Mouse (Mus musculus) 416B (cell line): ENCODE measurements at regions not wholly inside any gene's neighbourhood (a gene's known extent, or its start where the extent isn't known, plus 50 kb on each side); places are given as distances from the start of the nearest gene placed in this dataset.

Experiments
- DNase-seq: peaks from one replicate; pipeline ENCODE4 v3.0.0; 2011; ENCODE audit warnings: low read depth

DNA sequence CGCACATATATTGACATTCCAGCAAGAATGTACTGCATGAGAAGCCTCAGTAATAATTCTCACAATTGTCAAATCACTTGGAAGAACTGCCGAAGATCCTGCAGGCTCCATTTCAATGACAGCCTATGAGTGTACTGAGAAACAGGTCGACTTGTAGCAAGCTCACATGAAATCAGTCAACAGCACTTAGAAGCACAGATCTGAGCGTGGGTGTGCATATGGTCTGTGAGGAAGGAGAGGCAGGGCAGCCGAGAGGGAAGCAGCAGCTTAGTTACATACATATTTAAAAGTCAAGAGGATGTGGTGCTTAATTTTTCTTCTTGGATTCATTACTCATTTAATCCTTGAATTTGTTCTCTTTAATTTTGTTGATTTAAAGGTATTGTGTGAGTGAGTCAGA, 967.4 kb upstream of the Epha7 start:
- no peak for DNase-seq

DNA sequence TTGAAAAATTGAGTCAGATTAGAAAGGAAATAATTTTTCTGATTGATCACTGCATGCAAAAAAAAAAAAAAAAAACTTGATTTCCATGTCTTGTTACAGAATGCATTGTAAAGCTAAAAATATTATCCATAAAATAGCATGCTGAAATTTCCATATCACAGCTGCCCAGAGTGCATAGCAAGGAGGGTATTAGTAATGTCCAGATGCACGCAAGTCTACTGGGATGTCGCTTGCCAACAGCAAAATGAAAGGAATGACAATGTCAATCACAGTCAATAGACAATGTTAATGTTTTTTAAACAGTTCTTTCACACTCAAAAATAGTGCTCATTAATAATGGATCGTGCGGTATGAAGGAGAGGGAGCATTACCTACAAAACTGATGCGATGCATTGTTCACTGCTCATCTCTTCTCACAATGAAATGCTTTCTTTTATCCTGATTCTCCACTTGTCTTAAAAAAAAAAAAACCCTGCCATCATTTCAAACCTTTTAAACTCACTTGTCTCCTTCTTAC, 966.8 kb upstream of the Epha7 start:
- no peak for DNase-seq

DNA sequence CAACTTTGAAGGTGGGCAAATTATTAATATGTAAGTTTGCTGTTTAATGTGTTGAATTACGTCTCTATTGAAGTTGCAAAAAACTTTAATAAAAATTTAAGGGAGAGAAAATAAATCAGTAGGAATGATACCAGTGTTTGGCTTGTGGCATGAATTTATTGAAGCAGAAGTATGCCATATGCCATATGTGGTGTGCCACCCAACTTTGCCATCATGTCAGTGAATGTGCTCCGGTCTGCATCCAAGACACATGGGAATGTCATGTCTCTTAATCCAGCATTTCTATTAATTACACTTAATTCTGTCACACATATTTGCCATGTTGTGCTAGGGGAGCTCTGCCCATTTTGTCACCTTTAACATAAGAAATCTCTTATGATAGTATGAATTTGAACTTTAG, 956.8 kb upstream of the Epha7 start:
- DNase-seq = no peak

DNA sequence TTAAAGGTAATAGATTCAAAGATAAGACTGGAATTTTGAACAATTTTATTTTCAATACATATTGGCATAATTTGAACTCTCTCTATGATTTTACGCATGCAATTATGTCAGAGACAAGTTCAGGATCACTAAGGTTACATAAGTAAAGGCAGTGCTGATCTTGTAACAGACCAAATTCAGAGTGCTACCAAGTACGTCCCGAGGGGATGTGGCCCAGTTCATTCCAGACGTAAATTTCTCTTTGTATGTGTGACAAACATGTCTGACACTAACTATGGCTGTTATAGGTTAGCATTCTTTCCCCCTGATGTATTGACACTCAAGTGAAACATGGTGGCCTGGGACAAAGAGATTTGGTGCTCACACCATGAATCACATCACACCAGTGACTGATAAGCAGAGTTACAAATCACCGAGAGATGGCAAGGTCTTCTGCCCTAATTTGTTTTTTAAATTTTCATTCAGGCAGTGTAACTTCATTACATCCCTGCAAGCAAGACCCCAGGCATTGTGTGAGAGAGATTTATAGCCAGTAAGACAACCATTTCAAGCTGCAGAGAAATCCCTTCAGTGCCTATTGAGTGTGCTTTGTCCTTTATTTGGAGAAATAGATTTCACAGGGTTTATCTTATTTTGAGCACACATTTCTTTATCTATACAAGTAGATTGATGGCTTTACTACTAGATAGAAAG, 925.5 kb upstream of the Epha7 start:
- no peak for DNase-seq

DNA sequence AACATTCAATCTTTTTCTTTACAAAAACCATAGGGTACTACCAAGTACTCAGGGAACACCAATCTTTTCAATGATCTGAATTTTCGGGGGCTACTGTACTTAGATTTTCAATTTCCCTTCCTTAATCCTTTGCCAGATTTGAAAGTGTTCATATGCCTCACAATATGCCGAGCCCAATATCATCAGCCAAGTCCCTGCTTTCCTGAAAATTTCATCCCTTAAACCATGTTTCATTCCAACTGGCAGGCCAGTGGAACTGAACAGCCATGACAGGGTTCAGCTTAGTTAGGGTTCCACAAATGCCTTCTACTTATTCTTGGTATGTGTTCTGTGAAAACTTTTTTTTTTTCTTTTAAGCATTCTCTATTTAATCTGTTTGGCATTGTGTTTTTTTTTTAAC, 916.5 kb upstream of the Epha7 start:
- DNase-seq = no peak

DNA sequence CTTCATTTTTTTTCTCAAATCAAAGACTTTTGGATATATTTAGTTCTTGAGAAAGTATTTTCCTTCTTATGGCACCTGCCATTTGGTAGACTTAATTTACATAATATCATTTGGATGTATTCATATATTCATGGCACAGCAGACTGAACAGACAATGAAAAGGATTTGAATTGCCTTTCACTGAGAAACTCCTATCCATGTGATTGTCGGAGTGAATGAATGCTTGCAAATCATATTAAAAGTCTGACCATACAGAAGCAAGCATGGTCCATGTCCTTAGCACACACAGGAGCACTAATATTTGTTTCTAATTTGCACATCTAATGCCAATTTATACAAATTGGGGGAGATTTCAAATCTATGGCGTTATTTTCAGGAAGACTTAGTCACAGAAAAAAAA, 867.6 kb upstream of the Epha7 start:
- DNase-seq = no peak

DNA sequence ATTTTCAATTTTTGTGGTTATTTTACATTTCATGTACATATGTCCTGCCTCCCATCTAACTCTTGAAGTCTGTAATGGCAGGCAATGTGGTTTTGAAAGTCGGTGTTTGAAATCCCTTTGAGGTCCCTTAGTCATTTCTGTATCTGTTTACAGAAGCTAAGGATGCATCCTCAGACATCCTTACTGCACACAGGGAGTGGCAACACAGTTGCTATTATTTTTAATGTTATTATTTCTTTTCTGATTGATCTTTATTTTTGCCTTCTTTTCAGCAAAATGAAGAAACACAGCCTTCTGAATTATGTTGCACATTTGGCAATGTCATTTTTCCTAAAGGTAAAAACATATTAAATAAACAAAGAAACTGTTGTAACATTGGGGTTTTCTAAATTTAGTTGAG, 867.2 kb upstream of the Epha7 start:
- no peak for DNase-seq

DNA sequence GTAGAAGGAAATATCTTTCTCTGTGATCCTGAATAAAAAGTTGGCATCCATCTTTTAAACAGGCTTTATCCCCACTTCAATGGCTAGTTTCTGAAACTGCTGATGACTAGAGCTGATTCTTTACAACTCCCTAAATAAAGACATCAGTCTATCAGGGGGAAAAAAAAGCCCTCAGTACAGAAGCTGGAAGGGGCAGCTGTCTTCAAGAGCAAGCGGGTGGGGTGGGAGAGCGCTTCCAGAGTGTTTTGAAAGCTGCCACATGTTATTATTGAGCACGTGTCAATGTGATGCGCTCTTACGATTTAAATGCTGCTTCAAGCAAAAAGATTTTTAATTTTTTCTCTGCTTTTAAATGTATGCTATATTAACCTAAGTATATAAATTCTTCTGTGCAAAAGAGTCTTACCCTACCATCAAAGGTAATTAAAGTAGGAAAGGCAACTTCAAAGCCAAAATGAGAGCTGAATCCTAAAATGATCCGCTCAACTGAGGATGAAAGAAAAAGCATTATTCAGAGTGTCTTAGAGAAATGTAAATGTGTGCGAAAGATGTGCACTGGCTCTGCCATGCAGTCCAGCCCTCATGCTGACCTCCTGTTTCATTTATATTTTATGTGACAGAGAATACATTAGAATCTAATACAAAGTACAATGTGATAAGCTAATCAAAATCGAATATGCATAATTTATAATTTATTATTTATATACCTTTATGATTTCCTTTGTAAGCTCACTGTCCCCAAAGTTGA, 862.8 kb upstream of the Epha7 start:
- DNase-seq = no peak

DNA sequence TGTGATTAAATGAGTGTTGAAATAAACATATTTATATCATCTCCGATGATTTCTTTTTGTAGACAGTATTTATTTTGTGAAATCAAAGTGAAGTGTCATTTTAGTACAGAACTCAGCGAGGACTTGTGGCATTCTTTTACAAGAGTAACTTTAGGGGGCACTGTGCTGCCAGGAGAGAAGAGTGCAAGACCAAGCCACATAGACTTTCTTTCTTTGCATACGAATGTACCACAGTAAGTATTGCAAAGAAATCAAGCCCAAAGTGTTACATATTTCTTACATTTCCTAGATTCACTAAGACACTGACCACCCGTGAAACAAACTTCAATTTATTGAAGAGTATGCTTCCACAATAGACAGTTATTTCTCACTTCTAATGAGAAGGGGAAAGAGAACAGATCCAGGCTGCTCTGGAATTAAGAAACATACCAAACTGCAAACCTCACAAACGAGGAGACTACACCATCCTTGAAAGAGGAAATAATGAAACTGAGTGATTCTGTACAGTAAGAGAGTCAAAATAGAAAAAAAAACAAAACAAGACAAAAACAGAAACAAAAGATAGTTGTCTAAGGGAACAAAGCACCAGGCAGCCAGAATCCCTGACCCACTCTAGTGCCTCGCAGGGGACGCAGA, 847.8 kb upstream of the Epha7 start:
- DNase-seq = peak; percentile 24

DNA sequence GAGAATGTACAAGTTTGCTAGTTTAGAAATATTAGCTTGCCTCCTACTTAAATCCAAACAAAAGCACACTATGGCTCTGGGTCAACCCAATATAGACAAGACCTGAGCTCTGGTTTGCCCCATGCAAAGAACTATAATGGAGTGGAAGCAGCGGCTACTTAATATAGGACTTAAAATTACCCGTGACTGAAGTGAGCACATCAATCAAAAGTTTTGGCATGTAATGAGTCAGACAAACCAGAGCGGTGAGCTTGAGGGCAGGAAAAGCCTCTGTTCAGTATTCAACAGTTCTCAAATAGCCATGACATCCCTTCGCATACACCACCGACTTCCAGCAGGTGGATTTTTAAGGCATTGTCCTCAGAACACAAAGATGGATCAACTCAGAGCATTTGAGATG, 842.4 kb upstream of the Epha7 start:
- DNase-seq = no peak

DNA sequence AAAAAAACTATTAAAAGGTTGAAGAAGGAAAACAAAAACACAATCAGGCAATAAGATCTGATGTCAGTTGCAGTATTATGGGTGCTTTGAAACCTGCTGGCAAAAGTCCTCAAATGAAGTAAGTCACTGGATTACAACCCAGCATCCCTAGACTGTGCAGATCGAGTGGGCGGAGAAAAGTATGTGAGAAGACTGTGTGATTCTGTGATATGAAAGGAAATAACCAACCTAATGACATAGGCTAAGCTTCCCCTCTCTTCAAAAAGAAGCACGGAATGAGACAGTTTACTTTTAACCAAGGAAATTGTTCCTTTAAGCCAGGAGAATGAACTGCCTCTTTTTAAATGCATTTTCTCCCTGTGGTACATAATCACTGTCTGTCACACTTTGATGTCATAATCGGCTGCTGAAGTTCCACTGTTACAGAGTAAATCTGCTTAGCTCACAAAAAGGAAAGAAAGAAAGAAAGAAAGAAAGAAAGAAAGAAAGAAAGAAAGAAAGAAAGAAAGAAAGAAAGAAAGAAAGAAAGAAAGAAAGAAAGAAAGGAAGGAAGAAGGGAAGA, 833.6 kb upstream of the Epha7 start:
- DNase-seq = no peak

DNA sequence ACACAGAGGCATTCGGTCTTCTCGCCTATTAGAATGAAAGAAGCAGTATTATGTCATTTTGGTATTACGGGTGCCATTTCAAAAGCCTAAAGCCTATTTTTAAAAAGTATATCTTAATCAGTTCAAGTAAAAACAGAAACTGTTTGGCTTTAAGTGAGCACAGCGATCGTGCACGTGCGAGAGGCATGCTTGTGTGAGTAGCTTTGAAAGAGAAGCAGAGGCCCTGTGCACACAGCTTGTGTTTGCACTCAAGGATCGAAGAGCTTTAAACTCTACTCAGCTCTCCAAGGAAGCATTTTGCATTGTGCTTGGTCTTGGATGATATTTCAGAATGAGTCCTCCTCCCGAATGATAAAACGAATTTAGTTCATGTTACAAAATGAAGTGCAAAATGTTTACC, 833.1 kb upstream of the Epha7 start:
- DNase-seq = no peak

DNA sequence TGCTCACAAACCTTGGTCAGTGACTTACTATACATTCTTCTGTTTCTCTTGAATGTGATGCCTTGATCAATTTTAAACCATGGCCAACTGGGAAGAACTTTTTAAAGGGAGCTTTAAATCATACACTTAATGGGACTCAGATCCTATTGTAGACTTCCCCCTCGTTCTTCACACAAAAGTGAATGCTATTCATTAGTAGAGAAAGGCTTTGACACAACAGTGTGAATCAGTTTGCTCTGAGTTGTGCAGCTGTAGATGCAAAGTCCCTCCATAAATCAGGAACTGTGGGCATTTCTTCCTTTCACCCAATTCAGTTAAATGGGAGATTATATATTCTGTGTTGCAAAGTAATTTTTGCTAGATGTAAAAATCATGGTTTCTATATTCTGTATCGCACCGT, 831.6 kb upstream of the Epha7 start:
- no peak for DNase-seq

DNA sequence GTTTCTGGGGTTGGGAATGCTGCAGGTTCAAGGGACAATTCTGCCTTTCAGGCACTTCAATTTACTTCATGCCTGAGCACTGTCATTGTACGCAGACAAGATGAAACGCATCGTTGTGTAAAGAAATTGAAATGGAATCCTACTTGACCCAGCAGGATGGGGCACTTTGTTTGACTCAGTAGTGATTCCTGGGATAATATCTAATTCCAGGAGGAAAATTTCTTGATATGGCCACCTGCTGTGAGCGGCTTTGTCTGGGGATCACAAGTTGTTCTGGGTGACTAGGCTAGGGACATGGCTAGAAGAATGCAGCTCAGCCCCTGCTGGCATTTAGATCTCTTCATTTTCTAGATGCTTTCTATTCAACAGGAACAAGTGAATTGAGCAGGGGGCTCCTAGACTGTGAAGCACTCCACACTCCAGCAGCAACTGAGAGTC, 824.9 kb upstream of the Epha7 start:
- DNase-seq = no peak

DNA sequence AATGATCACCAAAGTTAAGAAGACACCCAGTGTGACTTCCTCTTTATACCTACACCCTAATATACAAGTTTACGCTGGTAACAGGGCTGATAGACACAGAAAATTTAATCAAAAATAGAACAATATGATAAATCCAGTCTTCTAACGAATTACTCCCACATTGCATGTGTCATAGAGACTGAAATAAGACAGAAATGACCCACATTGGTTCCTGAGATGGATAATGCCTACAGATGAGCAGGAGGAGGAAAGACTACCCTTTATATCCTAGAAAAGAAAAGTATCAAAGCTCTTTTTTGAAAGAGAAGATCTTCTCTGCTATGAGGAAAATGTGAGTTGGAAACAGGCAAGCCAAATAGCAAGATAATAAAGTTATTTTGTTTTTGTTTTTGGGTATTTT, 818.5 kb upstream of the Epha7 start:
- no peak for DNase-seq

DNA sequence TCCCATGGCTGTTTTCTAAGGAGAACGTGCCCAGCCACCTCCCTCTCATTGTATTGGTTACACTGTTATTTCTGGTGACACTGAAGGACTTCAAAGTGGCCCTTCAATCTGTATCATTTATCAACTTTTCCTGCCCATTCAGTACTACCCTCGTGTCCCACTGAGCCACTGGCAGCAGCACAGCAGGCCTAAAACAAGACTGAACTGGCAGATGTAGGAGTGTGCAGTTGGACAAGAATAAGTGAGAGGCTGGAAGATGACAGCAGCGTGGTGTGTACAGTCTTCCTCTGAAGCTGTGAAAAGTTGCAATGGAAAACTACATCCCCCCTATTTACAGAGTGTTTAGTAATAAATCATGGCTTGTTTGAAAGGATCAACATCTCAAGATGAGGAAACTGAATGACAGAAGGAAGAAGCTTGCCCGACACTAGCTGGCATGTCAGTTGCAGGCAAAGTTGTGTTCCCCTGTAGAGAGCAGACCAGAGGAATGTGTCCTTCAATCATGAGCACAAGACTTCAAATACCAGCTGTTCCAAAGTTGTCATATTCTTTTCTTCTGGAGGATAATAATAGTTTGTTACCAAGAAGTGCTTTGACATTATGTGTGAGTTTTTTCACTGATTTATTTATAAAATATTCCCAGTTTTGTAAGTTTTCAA, 811.0 kb upstream of the Epha7 start:
- no peak for DNase-seq
